Mouse (Mus musculus) right cerebral cortex, postnatal 10 days (tissue): Measurements from ENCODE around the gene Babam2.

Experiments used
- DNase-seq, 2 experiments: peaks; one replicate each; pipeline ENCODE4 v3.0.0; 2021; ENCODE audit warnings: low spot score in 2 of 2

Babam2 gene

GRCm38 (mm10) chr5:31997189-31997954 lies 299.9 kb downstream of the Babam2 start:
- no peak for DNase-seq

GRCm38 (mm10) chr5:31998806-31999205 lies 301.3 kb downstream of the Babam2 start:
- no peak for DNase-seq

DNA sequence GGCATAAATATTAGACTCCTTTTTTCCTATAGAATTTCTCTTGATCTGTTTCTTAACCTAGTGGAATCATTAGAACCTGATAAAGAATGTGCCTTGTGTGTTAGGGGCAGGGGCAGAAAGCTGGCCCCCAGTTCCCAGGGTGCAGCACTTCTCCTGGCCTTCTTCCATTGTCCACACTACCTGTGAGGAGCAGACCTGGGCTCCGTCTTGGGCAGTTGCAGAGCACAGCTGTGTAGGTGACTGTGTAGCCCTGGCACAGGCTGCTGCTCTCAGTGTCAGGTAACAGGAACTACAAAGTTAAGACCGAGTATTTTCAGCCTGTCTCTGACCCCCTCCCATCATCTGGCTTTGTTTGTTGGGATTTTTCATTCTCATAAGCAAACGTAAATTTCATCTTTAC lies 302.6 kb downstream of the Babam2 start:
- DNase-seq: no peak

- DNase-seq: no peak
Measured at GRCm38 (mm10) chr5:32001266-32001665, 303.8 kb downstream of the Babam2 start.

- DNase-seq: no peak
Measured at GRCm38 (mm10) chr5:32001771-32002170, 304.3 kb downstream of the Babam2 start.

DNA sequence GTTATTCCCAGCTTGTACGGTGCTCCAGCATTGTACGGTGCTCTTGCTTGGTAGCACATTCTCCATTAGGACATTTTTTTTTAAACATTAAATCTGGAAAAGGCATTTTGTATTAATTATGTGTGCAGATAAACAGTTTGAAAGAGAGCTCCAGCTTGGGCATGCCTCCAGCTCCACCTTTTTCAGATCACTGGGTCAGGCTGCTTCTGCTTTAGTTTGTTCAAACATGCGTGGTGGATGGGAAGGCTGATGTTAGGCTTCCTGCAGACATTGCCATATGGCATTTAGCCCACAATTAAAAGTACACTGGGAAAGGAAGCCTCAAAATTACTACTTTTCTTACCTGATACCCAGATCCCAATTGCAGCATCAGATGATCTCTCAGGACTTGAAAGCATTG lies 310.9 kb downstream of the Babam2 start:
- DNase-seq: no peak

DNA sequence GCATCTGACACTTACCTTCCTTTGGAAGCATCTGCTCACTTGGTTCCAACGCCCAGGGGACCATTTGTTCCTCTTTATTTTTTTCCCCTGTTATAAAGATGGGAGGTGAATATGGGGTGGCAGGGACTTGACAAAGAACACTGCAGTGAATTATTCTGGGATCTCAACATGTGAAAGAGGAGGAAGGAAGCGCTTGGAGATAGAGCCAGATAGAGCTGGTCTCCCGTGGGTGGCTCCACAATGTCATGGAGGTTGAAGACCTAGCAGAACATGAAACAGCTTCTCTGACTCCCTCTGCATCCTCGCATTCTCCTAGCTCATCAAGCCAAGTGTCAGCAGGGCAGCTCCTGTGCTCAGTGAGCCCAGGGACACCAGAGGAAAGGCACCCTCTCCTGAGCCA lies 312.6 kb downstream of the Babam2 start:
- DNase-seq: no peak

- no peak for DNase-seq
Measured at GRCm38 (mm10) chr5:32013053-32013452, 315.6 kb downstream of the Babam2 start.

DNA sequence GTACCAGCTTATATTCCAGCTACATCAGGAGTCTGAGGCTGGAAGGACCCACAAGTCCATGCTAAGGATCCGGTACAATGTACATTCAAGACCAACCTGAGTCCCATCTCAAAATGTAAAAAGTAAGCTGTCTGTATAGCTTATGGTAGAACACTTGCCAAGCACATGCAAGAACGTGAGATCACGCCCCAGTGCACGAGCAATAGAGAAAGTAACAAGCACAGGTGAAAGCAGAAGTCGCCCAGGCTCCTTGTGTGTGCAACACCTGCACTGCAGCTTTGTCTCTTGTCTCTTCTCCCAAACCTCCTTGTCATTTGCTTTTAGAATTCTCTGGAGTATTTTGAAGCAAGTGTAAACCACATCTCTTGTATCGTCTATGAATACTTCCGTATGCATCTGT lies 317.3 kb downstream of the Babam2 start:
- DNase-seq: no peak

DNA sequence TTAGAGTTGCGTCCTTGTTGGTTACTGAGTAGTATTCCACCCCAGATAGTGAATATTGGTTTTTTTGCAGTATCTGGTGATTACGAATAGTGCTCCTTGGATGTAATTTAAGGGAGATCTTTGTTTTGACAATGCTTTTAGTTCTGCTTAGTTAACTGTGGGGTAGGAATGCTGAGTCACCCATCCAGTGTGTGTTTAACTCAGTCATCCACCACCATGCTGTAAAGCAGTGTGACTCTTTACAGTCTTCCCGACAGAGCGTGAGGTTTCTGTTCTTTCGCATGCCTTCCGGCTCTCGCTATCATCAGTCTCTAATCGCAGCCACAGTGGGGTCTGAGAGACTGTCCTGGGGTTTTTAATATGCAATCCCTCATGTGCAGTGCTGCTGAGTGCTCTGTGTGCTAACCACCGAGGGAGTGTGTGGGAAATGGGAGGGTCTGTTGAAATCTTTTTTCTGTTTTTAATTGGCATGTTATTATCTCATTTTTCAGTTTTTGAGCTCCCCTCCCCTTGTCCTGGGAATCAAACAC lies 318.5 kb downstream of the Babam2 start:
- DNase-seq: no peak

- no peak for DNase-seq
Measured at GRCm38 (mm10) chr5:32017686-32018085, 320.2 kb downstream of the Babam2 start.

DNA sequence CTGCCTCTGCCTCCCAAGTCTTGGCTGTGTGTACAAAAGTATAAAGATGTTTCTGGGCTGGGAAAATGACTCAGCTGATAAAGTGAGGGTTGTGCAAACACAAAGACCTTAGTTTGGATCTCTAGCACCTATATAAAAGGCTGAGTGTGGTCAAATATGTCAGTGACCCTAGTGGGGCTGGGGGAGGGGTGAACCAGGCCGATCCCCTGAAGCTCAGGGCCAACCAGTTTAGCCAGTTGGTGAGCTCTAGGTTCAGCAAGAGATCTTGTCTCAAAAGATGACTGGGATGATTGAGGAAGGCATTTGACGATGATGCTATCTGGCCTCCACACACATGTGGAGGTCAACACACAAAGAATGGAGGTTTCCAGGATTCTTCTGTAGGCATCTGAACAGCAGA lies 320.8 kb downstream of the Babam2 start:
- DNase-seq: no peak

DNA sequence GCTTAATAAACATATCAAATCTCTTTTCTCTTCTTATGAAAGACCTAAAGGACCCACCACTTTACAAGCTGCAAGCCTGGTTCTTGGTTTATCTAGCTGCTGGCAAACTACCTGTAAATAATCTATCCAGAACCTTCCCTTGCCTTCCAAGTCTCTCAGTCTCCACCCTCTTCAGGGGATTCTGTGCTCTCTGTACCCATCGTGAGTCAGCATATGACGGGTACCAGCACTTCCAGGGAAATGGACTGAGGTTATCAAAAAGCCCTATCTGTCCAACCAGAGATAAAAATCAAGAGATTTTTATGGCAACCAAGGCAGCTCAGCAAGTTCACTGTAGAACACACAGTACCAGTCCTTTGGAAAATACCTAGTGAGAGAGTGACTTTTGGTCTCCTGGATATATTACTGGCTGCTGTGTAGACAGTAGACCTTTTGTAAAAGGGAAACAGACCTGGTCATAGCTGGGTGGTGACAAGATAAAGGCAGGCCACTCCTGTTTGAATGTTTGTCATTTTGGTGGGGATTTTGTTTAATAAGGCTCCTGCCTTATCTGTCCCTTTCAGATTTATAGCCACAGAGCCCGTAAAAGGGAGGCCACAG lies 332.4 kb downstream of the Babam2 start:
- no peak for DNase-seq

GRCm38 (mm10) chr5:32033185-32033584 lies 335.7 kb downstream of the Babam2 start:
- peak in 1 of 2 experiments; percentile 10 for DNase-seq

DNA sequence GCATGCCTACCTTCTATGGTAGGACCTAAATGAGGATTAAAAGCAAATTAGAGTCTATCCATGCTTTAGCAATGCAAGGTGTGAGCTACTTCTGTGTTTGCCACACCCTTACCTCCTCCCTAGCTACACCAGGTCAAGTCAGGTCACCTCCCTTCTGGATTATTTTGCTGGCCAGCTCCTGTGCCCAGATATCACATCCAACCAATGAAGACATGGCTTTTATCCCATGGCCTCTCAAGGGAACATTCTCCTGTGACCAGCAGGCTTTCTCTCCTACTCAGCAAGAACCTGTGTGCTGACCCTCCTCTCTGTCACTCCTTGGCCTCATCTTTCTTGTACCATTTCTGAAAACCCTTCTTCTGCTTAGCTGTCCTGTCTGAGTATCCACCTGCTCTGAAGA lies 336.1 kb downstream of the Babam2 start:
- DNase-seq: no peak

DNA sequence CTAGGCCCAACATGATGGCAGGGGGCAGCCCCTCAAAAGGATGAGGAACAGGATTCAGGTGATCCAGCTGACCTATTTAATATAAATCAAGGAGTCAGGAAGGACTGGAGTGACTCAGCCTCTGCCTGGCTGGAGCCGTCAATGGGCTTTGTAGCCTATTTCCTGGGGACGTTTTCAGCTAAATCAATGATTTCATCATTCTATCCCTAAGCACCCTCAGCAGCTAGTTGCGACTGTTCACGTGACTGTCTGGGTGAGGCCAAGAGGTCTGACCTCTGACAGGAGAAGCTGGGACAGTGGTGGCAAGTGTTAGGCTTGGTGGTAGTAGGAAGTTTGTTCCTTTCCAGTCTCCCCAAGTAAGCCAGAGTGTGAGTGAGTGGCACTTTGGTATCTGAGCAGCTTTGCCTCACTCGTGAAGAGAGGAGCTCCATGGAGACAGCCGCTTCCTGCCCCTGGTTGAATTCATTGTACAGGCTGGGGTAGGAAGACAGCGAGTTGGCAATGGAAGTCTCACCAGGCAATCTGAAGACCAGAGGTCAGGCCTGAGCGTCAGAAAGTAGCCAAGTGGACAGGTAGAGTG lies 337.1 kb downstream of the Babam2 start:
- DNase-seq: peak in 1 of 2 experiments; percentile 17

GRCm38 (mm10) chr5:32035721-32036320 lies 338.3 kb downstream of the Babam2 start:
- DNase-seq: peak in 1 of 2 experiments; percentile 25

DNA sequence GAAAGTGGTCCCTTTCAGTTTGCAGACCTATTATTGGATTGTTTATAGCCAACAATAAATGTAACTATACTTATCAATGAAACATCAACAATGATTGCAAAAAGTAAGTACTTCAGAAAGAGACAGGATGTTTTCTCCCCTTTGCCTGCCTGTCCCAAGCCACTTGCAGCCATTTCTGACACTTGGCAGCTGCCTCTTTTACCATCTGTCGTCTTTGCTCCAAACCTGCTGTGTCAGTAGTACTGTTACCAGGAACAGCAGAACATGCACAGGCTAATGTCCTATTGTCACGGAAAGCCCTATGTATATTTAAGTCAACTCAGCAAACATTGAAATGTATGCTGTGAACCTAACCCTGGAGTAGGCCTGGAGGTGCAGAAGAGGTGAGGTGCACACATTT lies 339.4 kb downstream of the Babam2 start:
- DNase-seq: peak in 1 of 2 experiments; percentile 23

- peak in 1 of 2 experiments; percentile 10 for DNase-seq
Measured at GRCm38 (mm10) chr5:32037546-32037945, 340.1 kb downstream of the Babam2 start.

- no peak for DNase-seq
Measured at GRCm38 (mm10) chr5:32038994-32039393, 341.5 kb downstream of the Babam2 start.

DNA sequence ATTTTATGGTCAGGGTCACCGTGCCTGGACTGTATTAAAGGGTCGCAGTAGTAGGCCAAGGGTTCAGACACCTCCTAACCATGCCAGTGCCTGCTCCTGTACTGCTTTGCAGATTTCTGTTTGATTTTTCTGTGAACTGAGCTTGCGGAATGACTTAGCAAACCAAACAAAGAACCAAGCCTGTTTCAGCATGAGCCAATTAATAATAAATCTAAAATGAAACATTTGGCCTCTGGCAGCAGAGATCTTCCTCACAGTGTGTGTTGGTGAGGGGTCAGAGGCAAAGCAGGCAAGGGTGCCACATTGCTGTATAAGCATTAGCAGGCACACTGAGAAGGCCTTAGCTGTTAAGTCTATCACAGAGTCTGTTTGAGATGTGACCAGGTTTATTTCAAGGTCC lies 342.0 kb downstream of the Babam2 start:
- DNase-seq: no peak

GRCm38 (mm10) chr5:32043153-32043552 lies 345.7 kb downstream of the Babam2 start:
- DNase-seq: peak in 1 of 2 experiments; percentile 17
